Mouse (Mus musculus) cerebellum, adult 18-20 months (tissue): Measurements from ENCODE around the gene Tmem242.
A peak's percentile ranks its signal among the peaks of the same experiment; 100 is the strongest.

Experiments used
- DNase-seq, 2 experiments: peaks; one replicate each; pipeline ENCODE4 v3.0.0; 2021

The Tmem242 gene

GRCm38 (mm10) chr17:5414041-5414440, 26.0 kb downstream of the Tmem242 start:
- DNase-seq = no peak

GRCm38 (mm10) chr17:5413350-5413749, 26.7 kb downstream of the Tmem242 start:
- DNase-seq = no peak

GRCm38 (mm10) chr17:5412740-5413139, 27.3 kb downstream of the Tmem242 start:
- no peak for DNase-seq

GRCm38 (mm10) chr17:5412301-5412700, 27.8 kb downstream of the Tmem242 start:
- no peak for DNase-seq

- DNase-seq = no peak
Measured at GRCm38 (mm10) chr17:5411205-5411604, 28.9 kb downstream of the Tmem242 start.

GRCm38 (mm10) chr17:5410336-5410735, 29.7 kb downstream of the Tmem242 start:
- DNase-seq = no peak

- DNase-seq = no peak
Measured at GRCm38 (mm10) chr17:5407030-5407429, 33.0 kb downstream of the Tmem242 start.

GRCm38 (mm10) chr17:5406566-5406965, 33.5 kb downstream of the Tmem242 start:
- no peak for DNase-seq

- no peak for DNase-seq
Measured at GRCm38 (mm10) chr17:5403885-5404284, 36.2 kb downstream of the Tmem242 start.

- DNase-seq = peak; percentile 90 to 92
Measured at GRCm38 (mm10) chr17:5402624-5403023, 37.4 kb downstream of the Tmem242 start.

- DNase-seq = peak; percentile 78 to 80
Measured at GRCm38 (mm10) chr17:5402069-5402468, 38.0 kb downstream of the Tmem242 start.

GRCm38 (mm10) chr17:5401288-5401687, 38.8 kb downstream of the Tmem242 start:
- no peak for DNase-seq

GRCm38 (mm10) chr17:5400435-5401090, 39.5 kb downstream of the Tmem242 start:
- no peak for DNase-seq

GRCm38 (mm10) chr17:5397148-5398007, 42.7 kb downstream of the Tmem242 start:
- DNase-seq = peak; percentile 87 to 93

- DNase-seq = no peak
Measured at GRCm38 (mm10) chr17:5396213-5396612, 43.8 kb downstream of the Tmem242 start.

- no peak for DNase-seq
Measured at GRCm38 (mm10) chr17:5395454-5396205, 44.4 kb downstream of the Tmem242 start.

GRCm38 (mm10) chr17:5390682-5391081, 49.4 kb downstream of the Tmem242 start:
- DNase-seq = no peak

GRCm38 (mm10) chr17:5388351-5388750, 51.7 kb downstream of the Tmem242 start:
- no peak for DNase-seq

- DNase-seq = peak; percentile 76 to 83
Measured at GRCm38 (mm10) chr17:5386885-5387545, 53.0 kb downstream of the Tmem242 start.

GRCm38 (mm10) chr17:5385694-5386093, 54.4 kb downstream of the Tmem242 start:
- no peak for DNase-seq

- no peak for DNase-seq
Measured at GRCm38 (mm10) chr17:5377930-5378310, 62.1 kb downstream of the Tmem242 start.

- DNase-seq = no peak
Measured at GRCm38 (mm10) chr17:5377151-5377929, 62.7 kb downstream of the Tmem242 start.
